Mouse (Mus musculus) retina, postnatal 1 day (tissue): Measurements from ENCODE around the gene Plgrkt.

Experiments
- DNase-seq: peaks from one replicate; pipeline ENCODE4 v3.0.0-alpha.2; 2012

Gene Plgrkt

GRCm38 (mm10) chr19:29350991-29351390 lies 16.2 kb downstream of the Plgrkt start:
- DNase-seq: no peak

- no peak for DNase-seq
Observed at GRCm38 (mm10) chr19:29345636-29346035, 21.6 kb downstream of the Plgrkt start.

DNA sequence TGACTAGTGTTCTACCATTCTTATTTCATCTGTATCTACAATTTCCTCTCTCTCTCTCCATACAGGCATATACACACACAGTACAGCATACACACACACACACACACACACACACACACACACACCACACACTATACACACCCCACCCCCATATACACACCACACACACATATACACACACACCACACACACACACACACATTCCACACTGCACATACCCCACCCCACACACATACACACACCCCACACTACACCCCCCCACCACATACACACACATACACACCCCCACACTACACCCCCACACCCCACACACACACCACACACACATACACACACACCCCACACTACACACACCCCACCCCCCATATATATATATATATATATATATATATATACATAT lies 22.3 kb downstream of the Plgrkt start:
- DNase-seq: no peak

DNA sequence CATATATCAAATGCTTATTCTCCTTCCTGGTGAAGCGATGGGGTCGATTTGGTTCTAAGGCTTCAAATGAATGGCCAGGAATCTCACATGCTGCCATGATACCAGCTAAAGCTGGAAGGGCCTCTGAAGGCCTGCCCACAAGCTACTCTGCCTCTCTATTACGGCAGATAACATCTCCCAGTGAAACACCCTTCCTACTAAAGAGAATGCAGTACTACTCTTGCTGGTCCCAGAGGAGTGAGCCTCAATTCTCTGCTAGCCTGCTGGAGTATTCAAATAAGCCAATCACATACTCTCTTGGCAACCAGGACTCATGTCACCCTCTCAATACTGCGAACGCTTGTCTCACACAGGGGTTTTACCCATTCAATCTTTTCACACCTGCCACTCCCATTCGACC lies 24.9 kb downstream of the Plgrkt start:
- no peak for DNase-seq

DNA sequence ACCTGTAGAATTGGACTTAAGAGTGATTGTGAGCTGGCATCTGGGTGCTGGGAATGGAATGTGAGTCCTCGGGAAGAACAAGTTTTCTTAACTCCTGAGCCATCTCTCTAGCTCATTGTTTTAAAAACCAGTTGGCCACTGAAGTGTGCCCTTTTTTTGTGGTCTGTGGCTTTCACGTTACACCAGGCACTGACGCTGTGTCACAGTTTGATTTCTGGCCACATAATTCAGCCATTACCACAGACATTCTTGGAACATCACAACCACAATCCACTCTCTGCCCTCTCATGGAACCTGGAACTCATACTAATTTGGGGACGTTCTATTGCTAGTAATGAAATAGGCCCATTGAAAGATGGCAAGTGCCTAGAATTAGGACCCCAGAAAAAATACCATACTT lies 26.2 kb downstream of the Plgrkt start:
- DNase-seq: no peak

DNA sequence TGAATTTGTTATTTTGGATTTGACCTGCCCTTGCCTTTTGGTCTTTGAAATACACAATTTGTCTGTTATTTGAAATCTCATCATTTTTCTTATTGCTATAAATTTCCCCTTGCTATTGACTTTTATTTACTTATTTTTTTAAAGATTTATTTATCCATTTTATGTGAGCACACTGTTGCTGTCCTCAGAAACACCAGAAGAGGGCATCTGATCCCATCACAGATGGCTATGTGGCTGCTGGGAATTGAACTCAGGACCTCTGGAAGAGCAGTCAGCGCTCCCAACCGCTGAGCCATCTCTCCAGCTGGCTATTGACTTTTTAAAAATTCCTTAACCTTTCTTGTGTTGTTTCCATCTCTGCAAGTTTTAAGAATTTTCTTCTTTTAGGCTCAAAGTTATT lies 30.6 kb downstream of the Plgrkt start:
- DNase-seq: no peak

GRCm38 (mm10) chr19:29334068-29334745 lies 33.0 kb downstream of the Plgrkt start, which contains the start of gene Rln1:
TSS of gene Rln1 (minus strand) at chr19:29334670.
- DNase-seq: peak; percentile 77

- no peak for DNase-seq
Observed at GRCm38 (mm10) chr19:29326822-29327552, 40.2 kb downstream of the Plgrkt start.

- no peak for DNase-seq
Observed at GRCm38 (mm10) chr19:29326396-29326795, 40.8 kb downstream of the Plgrkt start.

DNA sequence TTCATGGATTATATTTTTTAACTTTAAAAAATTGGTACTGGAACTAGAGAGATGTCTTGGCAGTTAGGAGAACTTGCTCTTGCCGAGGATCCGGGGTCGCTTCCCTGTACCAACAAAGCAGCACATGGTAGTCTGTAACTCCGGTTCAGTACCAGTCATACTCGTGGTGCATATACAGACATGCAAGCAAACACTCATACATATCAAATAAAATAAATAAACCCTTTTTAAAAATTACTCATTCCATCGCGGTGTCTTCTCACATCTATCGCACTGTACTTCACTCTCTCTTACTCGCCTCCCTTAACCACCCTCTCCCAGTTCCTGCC lies 41.4 kb downstream of the Plgrkt start:
- DNase-seq: no peak

DNA sequence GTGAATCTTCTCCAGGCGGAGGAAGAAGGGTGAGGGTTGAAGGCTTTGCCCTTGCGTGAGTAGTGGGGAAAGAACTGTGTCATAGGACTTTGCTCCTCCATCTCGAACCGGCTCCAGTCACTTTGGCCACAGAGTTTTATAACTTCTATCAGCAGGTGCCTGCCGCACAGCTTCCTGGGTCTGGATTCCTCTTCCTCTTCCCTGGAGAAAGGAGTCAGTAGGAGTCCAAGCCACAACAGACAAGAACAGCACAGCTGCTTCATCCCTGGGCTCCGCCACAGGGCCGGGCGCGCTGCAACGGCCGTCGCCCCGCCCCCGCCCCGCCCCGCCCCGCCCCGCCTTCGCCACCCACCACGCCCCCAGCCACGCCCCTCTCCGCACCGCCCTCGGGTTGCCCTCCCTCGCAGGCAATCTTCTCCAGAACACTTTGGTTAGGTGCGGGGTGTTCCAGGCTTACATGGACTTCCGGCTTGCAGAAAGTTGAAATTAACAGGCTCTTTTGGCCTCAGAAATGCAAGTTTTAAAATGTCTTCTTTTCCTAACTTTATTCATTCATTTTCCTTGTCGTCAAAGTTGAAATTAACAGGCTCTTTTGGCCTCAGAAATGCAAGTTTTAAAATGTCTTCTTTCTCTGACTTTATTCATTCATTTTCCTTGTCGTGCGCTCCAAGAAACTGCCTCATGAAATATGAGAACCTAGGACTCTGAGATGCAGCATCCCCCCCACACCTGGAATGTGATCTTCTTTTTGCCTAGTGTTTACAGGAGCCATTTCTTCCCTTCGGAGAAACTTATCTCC lies 41.9 kb downstream of the Plgrkt start, which contains the start of gene Insl6:
Gene Insl6, minus strand, starts transcription at position 304 of the 799 bp plus-strand sequence.
- peak; percentile 73 for DNase-seq

DNA sequence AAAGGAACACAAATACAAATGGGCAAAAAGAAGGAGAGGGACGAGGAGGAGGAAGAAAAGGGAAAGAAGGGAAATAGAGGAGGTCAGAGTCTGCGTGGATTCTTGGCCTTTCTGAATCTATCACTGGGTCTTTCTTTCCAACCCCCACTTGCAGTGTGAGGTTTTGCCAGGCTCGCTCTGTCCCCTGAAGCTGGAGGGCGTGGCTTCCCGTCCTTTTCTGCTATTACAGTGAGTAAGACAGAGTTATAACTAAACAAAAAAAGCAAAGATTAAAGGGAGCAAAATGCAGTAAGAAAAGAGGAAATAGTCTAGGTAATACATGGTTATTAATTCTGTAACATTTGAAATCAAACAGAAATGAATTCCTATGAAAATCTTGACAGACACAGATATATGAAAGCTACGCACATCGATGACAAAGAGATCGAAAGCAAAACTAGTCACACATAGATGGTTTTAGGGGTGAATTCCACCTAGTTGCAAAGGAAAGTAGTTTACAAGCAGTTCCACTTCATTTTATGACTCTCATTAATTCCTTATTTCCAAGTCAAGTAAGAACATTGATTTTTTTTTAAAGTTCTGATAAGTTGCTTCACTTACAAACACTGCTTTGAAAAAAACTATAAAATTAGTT lies 43.7 kb downstream of the Plgrkt start:
- no peak for DNase-seq

GRCm38 (mm10) chr19:29312661-29313060 lies 54.5 kb downstream of the Plgrkt start:
- no peak for DNase-seq

DNA sequence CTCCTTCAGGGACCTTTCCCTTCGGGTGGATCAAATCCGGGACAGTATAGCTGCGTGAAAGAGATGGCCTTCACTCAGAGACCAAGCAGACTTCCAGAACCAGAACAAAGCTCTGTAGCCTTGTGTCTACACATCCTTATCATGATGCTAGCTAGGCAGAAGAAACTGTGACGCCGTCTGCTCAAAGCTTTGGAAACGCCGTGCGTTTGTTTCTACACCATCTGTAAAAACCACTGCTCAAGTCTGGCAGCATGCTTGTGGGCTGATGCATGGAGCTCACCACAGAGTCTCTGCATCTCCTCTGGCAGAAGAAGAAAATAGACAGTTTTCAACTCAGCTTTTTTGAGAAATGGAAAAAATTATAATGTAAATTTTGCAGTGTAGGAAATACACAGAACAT lies 55.4 kb downstream of the Plgrkt start:
- no peak for DNase-seq

DNA sequence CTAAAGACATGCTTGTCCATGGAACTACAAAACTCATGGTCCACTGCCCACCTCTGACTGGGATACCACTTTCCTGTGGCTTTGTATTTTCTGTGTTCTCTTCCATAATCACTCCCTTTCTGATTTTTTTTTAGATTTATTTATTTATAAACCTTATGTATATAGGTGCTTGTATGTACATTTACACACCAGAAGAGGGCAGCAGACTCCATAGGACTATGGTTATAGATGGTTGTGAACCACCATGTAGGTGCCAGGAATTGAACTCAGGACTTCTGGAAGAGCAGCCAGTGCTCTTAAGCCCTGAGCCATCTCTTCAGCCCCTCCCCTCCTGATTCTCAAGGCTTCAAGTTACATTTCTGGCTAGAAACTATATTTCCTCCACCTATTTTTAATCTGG lies 58.4 kb downstream of the Plgrkt start:
- DNase-seq: no peak

- DNase-seq: no peak
Observed at GRCm38 (mm10) chr19:29302119-29302518, 65.1 kb downstream of the Plgrkt start.

DNA sequence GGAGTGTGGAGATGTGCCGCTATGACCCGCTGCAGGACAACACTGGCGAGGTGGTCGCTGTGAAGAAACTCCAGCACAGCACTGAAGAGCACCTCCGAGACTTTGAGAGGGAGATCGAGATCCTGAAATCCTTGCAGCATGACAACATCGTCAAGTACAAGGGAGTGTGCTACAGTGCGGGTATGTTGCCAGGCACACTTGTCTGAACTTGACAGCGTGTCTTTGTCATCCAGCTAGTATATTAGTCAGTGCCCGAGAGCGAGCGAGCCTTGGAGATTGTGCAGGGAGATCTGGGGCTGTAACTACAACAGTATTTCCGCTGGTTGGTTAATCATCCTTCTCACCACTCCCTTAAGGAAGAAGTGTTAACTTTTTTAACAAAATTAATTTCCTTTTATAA lies 66.3 kb downstream of the Plgrkt start:
- DNase-seq: no peak
